Mouse (Mus musculus): ENCODE data around the gene Trim11. TPM values are rescaled to one million over a fixed set of nuclear protein-coding genes. Genes with fewer than 3 reads are reported as not detected.
A peak's percentile ranks its signal among the peaks of the same experiment; 100 is the strongest.

The Trim11 gene
- polyA plus RNA-seq, 1 experiment: 17.5 TPM

- peaks cover 11% of the 10 kb centered on the region; the same call in 1 of the 2 replicates for H3K4me1 ChIP-seq (ENCODE audit: control insufficient read depth, insufficient read depth, low read length)
- no peak for TF ChIP-seq POLR2A (IDR thresholded peaks at IDR 0.05; ENCODE audit: low read depth, low read length)
- no peak for TF ChIP-seq CTCF (IDR thresholded peaks at IDR 0.05; ENCODE audit: borderline replicate concordance, insufficient read depth, low read length)
Observed at GRCm38 (mm10) chr11:58985299-58985917, 7.5 kb downstream of the Trim11 start.

GRCm38 (mm10) chr11:58989166-58989565 is 11.3 kb downstream of the Trim11 start:
- no peak overlapping the region for H3K27ac ChIP-seq (ENCODE audit: insufficient read depth, low read length)
- no peak for TF ChIP-seq CTCF (IDR thresholded peaks at IDR 0.05; ENCODE audit: borderline replicate concordance, insufficient read depth, low read length)
- no peak for TF ChIP-seq POLR2A (IDR thresholded peaks at IDR 0.05; ENCODE audit: low read depth, low read length)
- H3K4me3 ChIP-seq (ENCODE audit: insufficient read depth, low read length): no peak overlapping the region
- H3K4me1 ChIP-seq (ENCODE audit: control insufficient read depth, insufficient read depth, low read length): peaks cover 4% of the 10 kb centered on the region; the same call in 1 of the 2 replicates

More at GRCm38 (mm10) chr11:58985299-58985917, 7.5 kb downstream of the Trim11 start:
- Histone ChIP-seq H3K27ac (ENCODE audit: insufficient read depth, low read length) (no peak overlapping the region), H3K4me3 (ENCODE audit: insufficient read depth, low read length) (no peak overlapping the region)

GRCm38 (mm10) chr11:58990141-58990540 is 12.2 kb downstream of the Trim11 start:
- no peak for TF ChIP-seq POLR2A (IDR thresholded peaks at IDR 0.05; ENCODE audit: low read depth, low read length)
- TF ChIP-seq CTCF (IDR thresholded peaks at IDR 0.05; ENCODE audit: borderline replicate concordance, insufficient read depth, low read length): no peak
- Histone ChIP-seq H3K27ac (ENCODE audit: insufficient read depth, low read length) (no peak overlapping the region), H3K4me1 (ENCODE audit: control insufficient read depth, insufficient read depth, low read length) (peaks cover 4% of the 10 kb centered on the region; the same call in 1 of the 2 replicates), H3K4me3 (ENCODE audit: insufficient read depth, low read length) (no peak overlapping the region)

- no peak overlapping the region for H3K27ac ChIP-seq (ENCODE audit: insufficient read depth, low read length)
- H3K4me3 ChIP-seq (ENCODE audit: insufficient read depth, low read length): no peak overlapping the region
- no peak for TF ChIP-seq POLR2A (IDR thresholded peaks at IDR 0.05; ENCODE audit: low read depth, low read length)
- no peak for TF ChIP-seq CTCF (IDR thresholded peaks at IDR 0.05; ENCODE audit: borderline replicate concordance, insufficient read depth, low read length)
- H3K4me1 ChIP-seq (ENCODE audit: control insufficient read depth, insufficient read depth, low read length): no peaks in the 10 kb centered on the region
Observed at GRCm38 (mm10) chr11:58990794-58991193, 12.9 kb downstream of the Trim11 start.

- TF ChIP-seq CTCF (IDR thresholded peaks at IDR 0.05; ENCODE audit: borderline replicate concordance, insufficient read depth, low read length): no peak
- no peak for TF ChIP-seq POLR2A (IDR thresholded peaks at IDR 0.05; ENCODE audit: low read depth, low read length)
Observed at GRCm38 (mm10) chr11:58991911-58992310, 14.0 kb downstream of the Trim11 start.

GRCm38 (mm10) chr11:58993091-58993670 is 15.3 kb downstream of the Trim11 start:
- H3K4me1 ChIP-seq (ENCODE audit: control insufficient read depth, insufficient read depth, low read length): no peaks in the 10 kb centered on the region
- no peak overlapping the region for H3K27ac ChIP-seq (ENCODE audit: insufficient read depth, low read length)
- TF ChIP-seq CTCF (IDR thresholded peaks at IDR 0.05; ENCODE audit: borderline replicate concordance, insufficient read depth, low read length) (no peak), POLR2A (IDR thresholded peaks at IDR 0.05; ENCODE audit: low read depth, low read length) (0 out of 2 replicates have a peak, but pooled peaks have one; percentile 10)
- H3K4me3 ChIP-seq (ENCODE audit: insufficient read depth, low read length): no peak overlapping the region

More at GRCm38 (mm10) chr11:58991911-58992310, 14.0 kb downstream of the Trim11 start:
- H3K27ac ChIP-seq (ENCODE audit: insufficient read depth, low read length): no peak overlapping the region
- H3K4me1 ChIP-seq (ENCODE audit: control insufficient read depth, insufficient read depth, low read length): no peaks in the 10 kb centered on the region
- H3K4me3 ChIP-seq (ENCODE audit: insufficient read depth, low read length): no peak overlapping the region

GRCm38 (mm10) chr11:58994337-58994826 is 16.5 kb downstream of the Trim11 start:
- TF ChIP-seq POLR2A (IDR thresholded peaks at IDR 0.05; ENCODE audit: low read depth, low read length): no peak
- Histone ChIP-seq H3K4me1 (ENCODE audit: control insufficient read depth, insufficient read depth, low read length) (no peaks in the 10 kb centered on the region), H3K27ac (ENCODE audit: insufficient read depth, low read length) (no peak overlapping the region), H3K4me3 (ENCODE audit: insufficient read depth, low read length) (peak overlapping the region; percentile 22; the same call in 1 of the 2 replicates)

GRCm38 (mm10) chr11:58995061-58995806 is 17.3 kb downstream of the Trim11 start:
- TF ChIP-seq CTCF (IDR thresholded peaks at IDR 0.05; ENCODE audit: borderline replicate concordance, insufficient read depth, low read length) (no peak), POLR2A (IDR thresholded peaks at IDR 0.05; ENCODE audit: low read depth, low read length) (no peak)
- no peaks in the 10 kb centered on the region for H3K4me1 ChIP-seq (ENCODE audit: control insufficient read depth, insufficient read depth, low read length)
- H3K4me3 ChIP-seq (ENCODE audit: insufficient read depth, low read length): no peak overlapping the region
- H3K27ac ChIP-seq (ENCODE audit: insufficient read depth, low read length): no peak overlapping the region

GRCm38 (mm10) chr11:58995807-58996370 is 18.0 kb downstream of the Trim11 start:
- H3K4me3 ChIP-seq (ENCODE audit: insufficient read depth, low read length): no peak overlapping the region
- no peaks in the 10 kb centered on the region for H3K4me1 ChIP-seq (ENCODE audit: control insufficient read depth, insufficient read depth, low read length)
- H3K27ac ChIP-seq (ENCODE audit: insufficient read depth, low read length): no peak overlapping the region
- TF ChIP-seq POLR2A (IDR thresholded peaks at IDR 0.05; ENCODE audit: low read depth, low read length) (no peak), CTCF (IDR thresholded peaks at IDR 0.05; ENCODE audit: borderline replicate concordance, insufficient read depth, low read length) (no peak)

Measured in embryonic fibroblast, embryonic 13.5 days (primary cell).